Mouse (Mus musculus) ES-CJ7 (cell line): ENCODE measurements at regions not wholly inside any gene's neighbourhood (a gene's known extent, or its start where the extent isn't known, plus 50 kb on each side); places are given as distances from the start of the nearest gene placed in this dataset.

Source experiments
- DNase-seq: peaks from one replicate; pipeline ENCODE4 v3.0.0; 2011; ENCODE audit warnings: low read depth, low spot score

- DNase-seq = no peak
Observed at GRCm38 (mm10) chr3:137482546-137482945, 138.9 kb upstream of the Ddit4l start.

GRCm38 (mm10) chr3:137482971-137483370 lies 138.4 kb upstream of the Ddit4l start:
- no peak for DNase-seq

- DNase-seq = no peak
Observed at GRCm38 (mm10) chr3:137489592-137489991, 131.8 kb upstream of the Ddit4l start.

- no peak for DNase-seq
Observed at GRCm38 (mm10) chr3:137491508-137492019, 129.8 kb upstream of the Ddit4l start.

GRCm38 (mm10) chr3:137498343-137498742 lies 123.1 kb upstream of the Ddit4l start:
- DNase-seq = no peak

- DNase-seq = no peak
Observed at GRCm38 (mm10) chr3:137511283-137511682, 110.1 kb upstream of the Ddit4l start.

GRCm38 (mm10) chr3:137512411-137512810 lies 109.0 kb upstream of the Ddit4l start:
- DNase-seq = no peak

- DNase-seq = no peak
Observed at GRCm38 (mm10) chr3:137513026-137513425, 108.4 kb upstream of the Ddit4l start.

GRCm38 (mm10) chr3:137514238-137514637 lies 107.2 kb upstream of the Ddit4l start:
- no peak for DNase-seq

- no peak for DNase-seq
Observed at GRCm38 (mm10) chr3:137517433-137517832, 104.0 kb upstream of the Ddit4l start.

GRCm38 (mm10) chr3:137520191-137520590 lies 101.2 kb upstream of the Ddit4l start:
- DNase-seq = no peak

GRCm38 (mm10) chr3:137525606-137526575 lies 95.5 kb upstream of the Ddit4l start:
- DNase-seq = no peak

GRCm38 (mm10) chr3:137529592-137529960 lies 91.8 kb upstream of the Ddit4l start:
- no peak for DNase-seq

- no peak for DNase-seq
Observed at GRCm38 (mm10) chr3:137529961-137530609, 91.3 kb upstream of the Ddit4l start.

GRCm38 (mm10) chr3:137541666-137542065 lies 79.7 kb upstream of the Ddit4l start:
- no peak for DNase-seq

GRCm38 (mm10) chr3:137542343-137542742 lies 79.1 kb upstream of the Ddit4l start:
- no peak for DNase-seq

- DNase-seq = peak; percentile 92
Observed at GRCm38 (mm10) chr3:137547414-137547877, 74.0 kb upstream of the Ddit4l start.

GRCm38 (mm10) chr3:137547938-137548337 lies 73.5 kb upstream of the Ddit4l start:
- peak; percentile 3 for DNase-seq

GRCm38 (mm10) chr3:137550708-137551107 lies 70.7 kb upstream of the Ddit4l start:
- DNase-seq = no peak

GRCm38 (mm10) chr3:137552472-137553336 lies 68.7 kb upstream of the Ddit4l start:
- DNase-seq = no peak

GRCm38 (mm10) chr3:137560851-137561449 lies 60.5 kb upstream of the Ddit4l start:
- no peak for DNase-seq
